Mouse (Mus musculus) myocyte (in vitro differentiated cells): ENCODE results near the gene BC048562. TPM values are rescaled to one million over a fixed set of nuclear protein-coding genes. Genes with fewer than 3 reads are reported as not detected.

Experiments
- H3K27me3 ChIP-seq: one replicate; pipeline ENCODE4 v1.6.1; 2011; ENCODE audit not compliant: control insufficient read depth, insufficient read depth, insufficient read length
- H3K36me3 ChIP-seq: one replicate; pipeline ENCODE4 v1.6.1; 2011; ENCODE audit not compliant: control insufficient read depth, insufficient read depth
- H3K4me2 ChIP-seq: one replicate; pipeline ENCODE4 v1.6.1; 2011; ENCODE audit warnings: low read depth, control low read depth
- H3K4me3 ChIP-seq: one replicate; pipeline ENCODE4 v1.5.1; 2011; ENCODE audit warnings: mild to moderate bottlenecking, control low read depth, moderate library complexity
- H3K79me2 ChIP-seq: one replicate; pipeline ENCODE4 v1.6.1; 2011; ENCODE audit not compliant: control insufficient read depth, insufficient read depth
- H3ac ChIP-seq: one replicate; pipeline ENCODE4 v1.6.1; 2011; ENCODE audit not compliant: control insufficient read depth, insufficient read length
- CEBPB ChIP-seq: IDR thresholded peaks from 2 replicates; pipeline ENCODE4 v1.6.1; 2011; ENCODE audit warnings: mild to moderate bottlenecking, moderate library complexity; ENCODE audit not compliant: poor library complexity, insufficient read depth, severe bottlenecking
- E2F4 ChIP-seq: IDR thresholded peaks from one replicate; pipeline ENCODE4 v1.6.1; 2011; ENCODE audit warnings: mild to moderate bottlenecking, control low read depth, moderate library complexity; ENCODE audit not compliant: insufficient read depth
- MAX ChIP-seq: IDR thresholded peaks from one replicate; pipeline ENCODE4 v1.6.1; 2011; ENCODE audit warnings: low read depth, mild to moderate bottlenecking, control low read depth
- MYOD1 ChIP-seq, 3 experiments: IDR thresholded peaks; one replicate each; pipeline ENCODE4 v1.6.1; 2011; ENCODE audit warnings: control low read depth in 2 of 3, low read depth in 2 of 3, mild to moderate bottlenecking in 2 of 3, moderate library complexity in 1 of 3; ENCODE audit not compliant: insufficient read length in 2 of 3, control insufficient read depth in 1 of 3
- MYOG ChIP-seq, 3 experiments: IDR thresholded peaks; one replicate each; pipeline ENCODE4 v1.6.1; 2011; ENCODE audit warnings: control low read depth in 2 of 3, low read depth in 2 of 3, mild to moderate bottlenecking in 2 of 3; ENCODE audit not compliant: insufficient read length in 2 of 3, control insufficient read depth in 1 of 3, insufficient read depth in 1 of 3
- POLR2A ChIP-seq: IDR thresholded peaks from one replicate; pipeline ENCODE4 v1.6.1; 2011; ENCODE audit warnings: low read depth, mild to moderate bottlenecking, control low read depth, moderate library complexity; ENCODE audit not compliant: insufficient read length
- POLR2AphosphoS2 ChIP-seq: IDR thresholded peaks from one replicate; pipeline ENCODE4 v1.6.1; 2011; ENCODE audit warnings: low read depth, control low read depth; ENCODE audit not compliant: insufficient read length
- REST ChIP-seq: IDR thresholded peaks from one replicate; pipeline ENCODE4 v1.6.1; 2011; ENCODE audit warnings: mild to moderate bottlenecking, control low read depth, moderate library complexity; ENCODE audit not compliant: insufficient read depth, insufficient read length
- SRF ChIP-seq: IDR thresholded peaks from one replicate; pipeline ENCODE4 v1.6.1; 2011; ENCODE audit warnings: low read depth; ENCODE audit not compliant: control insufficient read depth, insufficient read length
- TCF12 ChIP-seq: IDR thresholded peaks from one replicate; pipeline ENCODE4 v1.6.1; 2011; ENCODE audit warnings: mild to moderate bottlenecking, control low read depth; ENCODE audit not compliant: poor library complexity, insufficient read depth, severe bottlenecking
- TCF3 ChIP-seq: IDR thresholded peaks from one replicate; pipeline ENCODE4 v1.6.1; 2011; ENCODE audit warnings: low read depth, control low read depth; ENCODE audit not compliant: insufficient read length
- USF1 ChIP-seq: IDR thresholded peaks from one replicate; pipeline ENCODE4 v1.6.1; 2011; ENCODE audit warnings: low read depth, mild to moderate bottlenecking, control low read depth, moderate library complexity
- polyA plus RNA-seq: library from polyadenylated mRNA; unstranded; fragments of >200 nt; fragmentation: generic; extraction: Trizol; gene quantifications from one replicate; pipeline ENCODE4 v1.2.1, GENCODE M21; 2012; ENCODE audit warnings: missing spikeins

Gene BC048562
- polyA plus RNA-seq, 1 experiment = not detected

DNA sequence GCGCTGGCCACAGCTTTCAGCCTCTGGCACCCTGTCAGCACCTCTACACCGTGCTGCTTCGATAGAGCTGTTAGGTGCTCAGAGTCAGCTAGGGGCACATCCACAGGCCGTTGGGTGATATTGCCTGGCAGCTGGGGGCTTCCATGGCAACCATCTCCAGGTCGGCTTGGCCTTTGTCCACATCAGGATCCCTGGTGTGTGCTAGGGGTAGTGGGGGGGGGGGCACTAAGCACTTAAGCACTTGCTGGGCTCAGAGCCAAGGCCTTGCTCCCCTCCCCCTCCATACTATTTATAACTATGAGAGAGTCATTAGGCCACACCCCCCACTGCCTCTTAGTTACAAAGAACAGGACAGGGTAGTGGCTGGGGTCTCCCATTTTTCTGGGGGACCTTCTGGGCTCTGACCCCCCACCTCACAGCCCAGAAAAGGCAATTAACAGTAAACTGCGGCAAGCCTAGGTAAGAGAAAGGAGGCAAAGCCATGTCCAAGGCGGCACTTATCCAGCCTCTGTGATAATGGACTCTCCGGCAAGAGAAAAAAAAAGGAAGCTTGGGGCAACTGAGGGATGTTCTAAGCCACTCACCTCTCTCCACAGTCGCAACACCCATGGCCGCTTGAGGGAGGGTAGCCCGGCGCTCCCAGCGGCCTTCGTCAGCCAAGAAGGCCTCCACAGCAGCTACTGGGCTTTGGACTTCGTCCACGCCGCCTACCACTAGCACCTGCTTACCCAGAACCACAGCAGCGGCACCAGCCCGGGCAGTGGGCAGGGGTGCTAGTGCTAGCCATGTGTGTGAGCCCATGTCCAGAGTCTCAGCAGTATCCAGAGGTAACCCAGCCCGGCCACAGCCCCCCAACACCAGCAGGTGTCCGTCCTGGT, 14.2 kb downstream of the BC048562 start:
- Histone ChIP-seq H3K79me2 (no peaks in the 10 kb centered on the region), H3K36me3 (no peaks in the 10 kb centered on the region), H3K4me2 (no peak overlapping the region), H3K27me3 (peaks cover 5% of the 10 kb centered on the region), H3K4me3 (no peak overlapping the region), H3ac (no peak overlapping the region)
- TF ChIP-seq MYOG (IDR thresholded peaks at IDR 0.05; ENCODE audit: control insufficient read depth in 1 of 3, insufficient read depth in 1 of 3, insufficient read length in 2 of 3, low read depth in 2 of 3) = peak in 2 of 3 experiments; percentile 35 to 67
- peak in 2 of 3 experiments; percentile 40 to 75 for TF ChIP-seq MYOD1 (IDR thresholded peaks at IDR 0.05; ENCODE audit: control insufficient read depth in 1 of 3, insufficient read length in 2 of 3, low read depth in 2 of 3)
- TF ChIP-seq TCF12 = no peak

DNA sequence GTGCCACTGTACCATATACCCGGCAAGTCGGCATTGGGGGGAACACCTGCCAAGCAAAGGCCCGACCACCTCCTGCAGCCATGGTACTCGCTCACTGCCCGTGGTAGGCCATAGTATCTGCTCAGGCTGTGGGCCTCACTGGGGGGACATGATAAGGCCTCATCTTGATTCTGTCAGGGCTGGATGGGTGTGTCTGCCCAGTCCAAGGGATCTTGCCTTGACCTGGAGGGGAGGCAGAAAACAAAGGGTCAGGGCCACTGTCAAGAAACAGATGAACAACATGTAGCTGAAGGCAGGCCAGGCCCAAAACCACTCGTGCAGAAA, 14.8 kb downstream of the BC048562 start:
- no peaks in the 10 kb centered on the region for H3K79me2 ChIP-seq
- H3ac ChIP-seq = no peak overlapping the region
- H3K36me3 ChIP-seq = no peaks in the 10 kb centered on the region
- TF ChIP-seq REST (no peak), TCF12 (no peak), MYOD1 (IDR thresholded peaks at IDR 0.05; ENCODE audit: control insufficient read depth in 1 of 3, insufficient read length in 2 of 3, low read depth in 2 of 3) (no peak), MAX (no peak), CEBPB (no peak), E2F4 (no peak), SRF (no peak)
- peaks cover under 1% of the 10 kb centered on the region for H3K27me3 ChIP-seq
- H3K4me3 ChIP-seq = no peak overlapping the region
- no peak overlapping the region for H3K4me2 ChIP-seq

DNA sequence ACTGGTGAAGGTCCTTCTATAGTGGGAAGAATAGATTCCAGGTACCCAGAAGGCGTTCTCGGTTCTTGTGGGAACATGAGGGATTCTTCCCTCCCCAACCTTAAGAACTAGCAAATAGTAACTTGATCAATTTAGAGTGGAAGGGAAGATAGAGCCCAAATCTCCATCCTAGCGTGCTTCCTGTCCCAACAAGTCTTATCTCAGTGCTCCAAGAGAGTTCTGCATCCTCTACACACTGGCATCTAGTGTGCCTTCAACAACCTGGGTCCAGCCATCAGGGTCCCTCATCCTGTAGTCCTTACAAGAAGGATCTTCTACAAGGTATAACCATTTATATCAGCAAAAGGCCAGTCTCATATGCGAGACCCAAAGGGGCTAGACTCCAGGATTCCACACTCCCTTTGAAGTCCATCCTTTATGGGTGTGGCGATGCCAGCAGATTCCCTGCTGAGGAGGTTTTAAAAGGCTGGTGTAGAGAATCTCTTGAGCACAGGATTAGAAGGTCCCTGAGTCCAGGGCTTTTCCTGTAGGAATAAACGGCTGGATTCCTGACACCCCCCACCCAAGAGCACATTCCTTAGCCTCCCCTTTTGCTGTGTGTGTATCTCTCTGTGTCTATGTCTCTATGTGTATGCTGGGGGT, 15.4 kb downstream of the BC048562 start:
- Histone ChIP-seq H3K27me3 (no peaks in the 10 kb centered on the region), H3K4me2 (no peak overlapping the region)

DNA sequence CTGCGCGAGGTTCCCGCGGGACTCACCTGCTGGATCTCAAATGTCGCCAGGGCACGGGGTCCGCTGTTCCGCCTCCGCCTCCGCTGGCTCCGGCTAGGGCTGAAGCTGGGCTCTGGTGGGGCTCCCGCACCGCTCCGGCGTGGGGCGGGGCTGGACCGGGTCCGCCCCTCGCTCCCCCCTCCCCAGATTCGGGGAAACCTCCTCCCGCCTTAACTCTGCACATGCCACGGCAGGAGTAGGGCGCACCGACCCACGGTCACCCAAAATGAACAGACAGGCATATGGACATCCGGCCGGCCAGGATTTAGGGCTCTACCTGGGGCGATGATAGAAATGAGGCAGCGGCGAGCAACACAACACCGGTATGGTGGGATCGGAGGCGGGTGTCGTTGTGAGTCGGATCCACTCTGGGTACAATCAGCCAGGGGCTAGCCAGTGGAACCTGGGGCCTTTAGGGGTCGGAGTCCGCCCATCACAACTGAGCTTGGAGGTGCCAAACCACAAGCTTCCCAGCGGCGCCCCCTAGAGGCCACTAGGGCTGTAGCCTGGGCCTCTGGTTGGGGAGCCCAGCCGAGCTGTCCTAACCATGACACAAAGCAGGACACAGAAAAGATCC, 16.1 kb downstream of the BC048562 start:
- no peak for TF ChIP-seq CEBPB
- no peak for TF ChIP-seq POLR2AphosphoS2
- TF ChIP-seq MAX = no peak
- no peak for TF ChIP-seq TCF12
- TF ChIP-seq SRF = no peak
- no peak for TF ChIP-seq MYOD1 (IDR thresholded peaks at IDR 0.05; ENCODE audit: control insufficient read depth in 1 of 3, insufficient read length in 2 of 3, low read depth in 2 of 3)
- TF ChIP-seq POLR2A = no peak
- TF ChIP-seq E2F4 = no peak
- TF ChIP-seq REST = no peak
- TF ChIP-seq USF1 = no peak
- no peak for TF ChIP-seq MYOG (IDR thresholded peaks at IDR 0.05; ENCODE audit: control insufficient read depth in 1 of 3, insufficient read depth in 1 of 3, insufficient read length in 2 of 3, low read depth in 2 of 3)
- TF ChIP-seq TCF3 = no peak
- no peaks in the 10 kb centered on the region for H3K36me3 ChIP-seq
- H3K27me3 ChIP-seq = no peaks in the 10 kb centered on the region
- H3K79me2 ChIP-seq = no peaks in the 10 kb centered on the region
- H3K4me3 ChIP-seq = peak overlapping the region; percentile 17
- peak overlapping the region; percentile 80 for H3K4me2 ChIP-seq
- no peak overlapping the region for H3ac ChIP-seq

More for the DNA sequence above, 15.4 kb downstream of the BC048562 start:
- TF ChIP-seq POLR2A (no peak), TCF12 (no peak), MAX (no peak), E2F4 (no peak), CEBPB (no peak), POLR2AphosphoS2 (no peak), REST (no peak), SRF (no peak), MYOG (IDR thresholded peaks at IDR 0.05; ENCODE audit: control insufficient read depth in 1 of 3, insufficient read depth in 1 of 3, insufficient read length in 2 of 3, low read depth in 2 of 3) (no peak), MYOD1 (IDR thresholded peaks at IDR 0.05; ENCODE audit: control insufficient read depth in 1 of 3, insufficient read length in 2 of 3, low read depth in 2 of 3) (no peak), USF1 (no peak), TCF3 (no peak)
- Histone ChIP-seq H3K4me3 (peak overlapping the region; percentile 17), H3K79me2 (no peaks in the 10 kb centered on the region), H3ac (no peak overlapping the region), H3K36me3 (no peaks in the 10 kb centered on the region)
